Mouse (Mus musculus) intestine, postnatal 0 days (tissue): ENCODE measurements around the gene Lmf1. TPM values are rescaled to one million over a fixed set of nuclear protein-coding genes. Genes with fewer than 3 reads are reported as not detected.

Source experiments
- ATAC-seq: fragments of 200-750 bp; cut with Nextera tagmentation; 2 replicates; pipeline ENCODE4 v1.8.0; 2017; ENCODE audit warnings: mild to moderate bottlenecking, moderate TSS enrichment, moderate library complexity
- H3K27ac ChIP-seq: fragments of 300-500 bp; sonication (generic); 2 replicates; pipeline ENCODE4 v1.5.1; 2014; ENCODE audit warnings: mild to moderate bottlenecking, low read depth, low read length, moderate library complexity
- H3K27me3 ChIP-seq: fragments of 300-500 bp; sonication (generic); replicated peaks from 2 replicates; pipeline ENCODE4 v1.6.1; 2014; ENCODE audit warnings: low read length, mixed read lengths; ENCODE audit not compliant: control insufficient read depth, insufficient read depth
- H3K36me3 ChIP-seq: fragments of 300-500 bp; sonication (generic); 2 replicates; pipeline ENCODE4 v1.6.1; 2014; ENCODE audit warnings: mild to moderate bottlenecking, moderate library complexity; ENCODE audit not compliant: control insufficient read depth, insufficient read depth
- H3K4me1 ChIP-seq: fragments of 300-500 bp; sonication (generic); replicated peaks from 2 replicates; pipeline ENCODE4 v1.6.1; 2014; ENCODE audit warnings: antibody characterized with exemption, low read length, mixed read lengths; ENCODE audit not compliant: control insufficient read depth, insufficient read depth
- H3K4me2 ChIP-seq: fragments of 300-500 bp; sonication (generic); replicated peaks from 2 replicates; pipeline ENCODE4 v1.6.1; 2014; ENCODE audit warnings: low read depth, mild to moderate bottlenecking, moderate library complexity
- H3K4me3 ChIP-seq: fragments of 300-500 bp; sonication (generic); 2 replicates; pipeline ENCODE4 v1.5.1; 2014; ENCODE audit warnings: low read depth, low read length
- H3K9ac ChIP-seq: fragments of 300-500 bp; sonication (generic); 2 replicates; pipeline ENCODE4 v1.6.1; 2014; ENCODE audit warnings: mild to moderate bottlenecking, low read depth, low read length
- H3K9me3 ChIP-seq: fragments of 300-500 bp; sonication (generic); 2 replicates; pipeline ENCODE4 v1.6.1; 2016; ENCODE audit warnings: mixed run types; ENCODE audit not compliant: control insufficient read depth
- CTCF ChIP-seq: sonication (generic); IDR thresholded peaks from 2 replicates; pipeline ENCODE4 v1.5.1; 2016; ENCODE audit warnings: low read depth, mild to moderate bottlenecking, control low read depth, antibody characterized with exemption, moderate library complexity
- WGBS: fragments of 180-500 bp; shearing (Covaris S2); extraction: QIAGEN DNeasy Blood & Tissue Kit; methylation state at CpG from one replicate; pipeline ENCODE4 v1.1.7; 2014; 5-methylcytosine and 5-hydroxymethylcytosine counted together
- polyA plus RNA-seq: library from polyadenylated mRNA; unstranded; fragments of >200 nt; fragmentation: Nextera tagmentation; extraction: Ambion mirVana; gene quantifications from 2 replicates; pipeline ENCODE4 v1.2.1, GENCODE M21; 2015

The Lmf1 gene
- polyA plus RNA-seq, 1 experiment from 2014 or later: 16.5 TPM

GRCm38 (mm10) chr17:25650726-25651125 lies 71.8 kb downstream of the Lmf1 start:
- no peak; the same call in 1 of the 2 replicates for TF ChIP-seq CTCF
- no peak overlapping the region for H3K9ac ChIP-seq
- 93% methylated on average over 7 of the region's 7 CpGs for whole genome bisulfite sequencing
- H3K4me1 ChIP-seq: no peaks in the 10 kb centered on the region
- H3K36me3 ChIP-seq: peaks cover 21% of the 10 kb centered on the region; the same call in 1 of the 2 replicates
- no peak overlapping the region for H3K4me2 ChIP-seq
- no peaks in the 10 kb centered on the region for H3K9me3 ChIP-seq
- H3K4me3 ChIP-seq: no peak overlapping the region
- no peak overlapping the region for H3K27ac ChIP-seq
- no peaks in the 10 kb centered on the region for H3K27me3 ChIP-seq
- no peak for ATAC-seq

- Histone ChIP-seq H3K4me1 (no peaks in the 10 kb centered on the region), H3K27me3 (no peaks in the 10 kb centered on the region), H3K9ac (no peak overlapping the region), H3K36me3 (peaks cover 16% of the 10 kb centered on the region; the same call in 1 of the 2 replicates), H3K4me2 (no peak overlapping the region), H3K4me3 (no peak overlapping the region), H3K9me3 (no peaks in the 10 kb centered on the region), H3K27ac (no peak overlapping the region)
- ATAC-seq: no peak
- WGBS: 71% methylated on average over 8 of the region's 8 CpGs
- TF ChIP-seq CTCF: no peak
These were observed 73.4 kb downstream of the Lmf1 start for GRCm38 (mm10) chr17:25652272-25652671.

GRCm38 (mm10) chr17:25656142-25656825 lies 77.4 kb downstream of the Lmf1 start:
- no peak for TF ChIP-seq CTCF
- Histone ChIP-seq H3K9ac (no peak overlapping the region), H3K9me3 (no peaks in the 10 kb centered on the region), H3K4me1 (no peaks in the 10 kb centered on the region), H3K27me3 (no peaks in the 10 kb centered on the region), H3K4me3 (no peak overlapping the region), H3K4me2 (no peak overlapping the region), H3K27ac (no peak overlapping the region), H3K36me3 (peaks cover 13% of the 10 kb centered on the region; the same call in 1 of the 2 replicates)
- WGBS: 55% methylated on average over 12 of the region's 12 CpGs
- no peak for ATAC-seq

GRCm38 (mm10) chr17:25656826-25657189 lies 77.9 kb downstream of the Lmf1 start:
- ATAC-seq: no peak
- 9% methylated on average over 3 of the region's 3 CpGs for WGBS
- TF ChIP-seq CTCF: no peak
- Histone ChIP-seq H3K9ac (no peak overlapping the region), H3K36me3 (peaks cover 13% of the 10 kb centered on the region; the same call in 1 of the 2 replicates), H3K4me2 (no peak overlapping the region), H3K4me3 (no peak overlapping the region), H3K9me3 (no peaks in the 10 kb centered on the region), H3K27ac (no peak overlapping the region), H3K4me1 (no peaks in the 10 kb centered on the region), H3K27me3 (no peaks in the 10 kb centered on the region)

- Histone ChIP-seq H3K27me3 (no peaks in the 10 kb centered on the region), H3K4me1 (no peaks in the 10 kb centered on the region), H3K9me3 (no peaks in the 10 kb centered on the region), H3K27ac (no peak overlapping the region), H3K36me3 (no peaks in the 10 kb centered on the region), H3K4me3 (no peak overlapping the region), H3K9ac (no peak overlapping the region), H3K4me2 (no peak overlapping the region)
- TF ChIP-seq CTCF: no peak
- ATAC-seq: no peak
- 58% methylated on average over 12 of the region's 12 CpGs for WGBS
These were observed 84.4 kb downstream of the Lmf1 start for GRCm38 (mm10) chr17:25663213-25663835.

- no peaks in the 10 kb centered on the region for H3K4me1 ChIP-seq
- H3K36me3 ChIP-seq: no peaks in the 10 kb centered on the region
- no peak overlapping the region for H3K9ac ChIP-seq
- ATAC-seq: no peak
- no peak overlapping the region for H3K27ac ChIP-seq
- no peak overlapping the region for H3K4me3 ChIP-seq
- H3K4me2 ChIP-seq: no peak overlapping the region
- TF ChIP-seq CTCF: no peak
- no peaks in the 10 kb centered on the region for H3K27me3 ChIP-seq
- no peaks in the 10 kb centered on the region for H3K9me3 ChIP-seq
- 77% methylated on average over 6 of the region's 6 CpGs for WGBS
These were observed 86.6 kb downstream of the Lmf1 start for GRCm38 (mm10) chr17:25665485-25665884.
